Mouse (Mus musculus): ENCODE data around the gene Usp8. TPM values are rescaled to one million over a fixed set of nuclear protein-coding genes. Genes with fewer than 3 reads are reported as not detected.

Gene Usp8
- 8.6 and 15.9 TPM in 2 replicates for polyA plus RNA-seq (2012; rRNA removed)

- WGBS: 2% methylated on average over 47 of the region's 47 CpGs
- peak; percentile 94 for DNase-seq (ENCODE audit: low read depth, low spot score)
Measured at GRCm38 (mm10) chr2:126706759-126707437, at the start of gene Usp8. Gene Usp8 (plus strand): TSS chr2:126707328.

GRCm38 (mm10) chr2:126663481-126663880, 43.6 kb upstream of the Usp8 start:
- WGBS: 36% methylated on average over 4 of the region's 4 CpGs
- no peak for DNase-seq (ENCODE audit: low read depth, low spot score)

- 78% methylated on average over 3 of the region's 3 CpGs for whole genome bisulfite sequencing
- DNase-seq (ENCODE audit: low read depth, low spot score): no peak
Measured at GRCm38 (mm10) chr2:126665984-126666383, 41.1 kb upstream of the Usp8 start.

- WGBS: 57% methylated on average over 5 of the region's 5 CpGs
- DNase-seq (ENCODE audit: low read depth, low spot score): peak; percentile 42
Measured at GRCm38 (mm10) chr2:126668621-126669252, 38.4 kb upstream of the Usp8 start.

- DNase-seq (ENCODE audit: low read depth, low spot score): no peak
- 24% methylated on average over 13 of the region's 13 CpGs for WGBS
Measured at GRCm38 (mm10) chr2:126673317-126674242, 33.5 kb upstream of the Usp8 start.

- DNase-seq (ENCODE audit: low read depth, low spot score): no peak
- under 1% methylated on average over 77 of the region's 77 CpGs for WGBS
Measured at GRCm38 (mm10) chr2:126674441-126675168, 32.5 kb upstream of the Usp8 start.

GRCm38 (mm10) chr2:126675169-126676121, 31.7 kb upstream of the Usp8 start:
- peak; percentile 62 for DNase-seq (ENCODE audit: low read depth, low spot score)

GRCm38 (mm10) chr2:126676122-126676515, 31.0 kb upstream of the Usp8 start, which contains the start of gene Gabpb1:
Gene Gabpb1 (minus strand): TSS chr2:126676337.
- DNase-seq (ENCODE audit: low read depth, low spot score): no peak
- WGBS: 19% methylated on average over 12 of the region's 12 CpGs

More at GRCm38 (mm10) chr2:126675169-126676121, 31.7 kb upstream of the Usp8 start:
- under 1% methylated on average over 99 of the region's 99 CpGs for WGBS

- no peak for DNase-seq (ENCODE audit: low read depth, low spot score)
- 91% methylated on average over 1 of the region's 1 CpGs for WGBS
Measured at GRCm38 (mm10) chr2:126677366-126677765, 29.8 kb upstream of the Usp8 start.

- no peak for DNase-seq (ENCODE audit: low read depth, low spot score)
- 53% methylated on average over 2 of the region's 2 CpGs for WGBS
Measured at GRCm38 (mm10) chr2:126682333-126682732, 24.8 kb upstream of the Usp8 start.

- DNase-seq (ENCODE audit: low read depth, low spot score): no peak
- WGBS: 68% methylated on average over 1 of the region's 1 CpGs
Measured at GRCm38 (mm10) chr2:126682937-126683336, 24.2 kb upstream of the Usp8 start.

- 61% methylated on average over 3 of the region's 3 CpGs for WGBS
- DNase-seq (ENCODE audit: low read depth, low spot score): no peak
Measured at GRCm38 (mm10) chr2:126691290-126691689, 15.8 kb upstream of the Usp8 start.

- no peak for DNase-seq (ENCODE audit: low read depth, low spot score)
- 73% methylated on average over 6 of the region's 6 CpGs for WGBS
Measured at GRCm38 (mm10) chr2:126695285-126695684, 11.8 kb upstream of the Usp8 start.

GRCm38 (mm10) chr2:126707438-126707779, 281 bp downstream of the Usp8 start:
- peak; percentile 2 for DNase-seq (ENCODE audit: low read depth, low spot score)
- 0% methylated on average over 23 of the region's 23 CpGs for WGBS

GRCm38 (mm10) chr2:126708361-126708760, 1.2 kb downstream of the Usp8 start:
- no peak for DNase-seq (ENCODE audit: low read depth, low spot score)
- 54% methylated on average over 4 of the region's 4 CpGs for WGBS

- no peak for DNase-seq (ENCODE audit: low read depth, low spot score)
- WGBS: 95% methylated on average over 5 of the region's 5 CpGs
Measured at GRCm38 (mm10) chr2:126712526-126712925, 5.4 kb downstream of the Usp8 start.

GRCm38 (mm10) chr2:126712950-126713349, 5.8 kb downstream of the Usp8 start:
- DNase-seq (ENCODE audit: low read depth, low spot score): no peak

- DNase-seq (ENCODE audit: low read depth, low spot score): no peak
- 92% methylated on average over 4 of the region's 4 CpGs for WGBS
Measured at GRCm38 (mm10) chr2:126729207-126729606, 22.1 kb downstream of the Usp8 start.

- no peak for DNase-seq (ENCODE audit: low read depth, low spot score)
- WGBS: 72% methylated on average over 2 of the region's 2 CpGs
Measured at GRCm38 (mm10) chr2:126730502-126730901, 23.4 kb downstream of the Usp8 start.
